13 mouse cellular contexts compared by ENCODE assay signal in the genomic region with DNA sequence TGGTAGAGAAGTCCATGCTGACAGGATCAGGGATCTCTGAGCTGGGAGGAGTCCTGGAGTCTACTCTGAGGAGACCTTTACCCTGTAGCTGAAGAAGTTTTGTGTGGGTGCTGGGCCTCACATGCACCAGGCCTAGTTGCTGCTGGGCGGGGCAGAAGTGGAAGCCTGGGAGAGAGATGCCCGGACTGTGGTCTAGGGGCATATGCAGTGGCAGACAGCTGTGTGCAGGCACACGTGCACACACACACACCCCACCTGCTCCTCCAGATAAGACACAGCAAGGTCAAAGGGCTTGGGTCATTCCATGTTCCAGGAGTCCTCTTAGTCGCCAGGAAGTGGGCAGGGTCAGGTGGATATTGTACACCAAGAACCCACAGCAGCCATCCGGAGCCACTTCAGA. TPM values are rescaled to one million over a fixed set of nuclear protein-coding genes. Genes with fewer than 3 reads are reported as not detected.
DNase-seq lines count a peak whose midpoint lies in the region; ATAC-seq and TF ChIP-seq lines count a peak whose summit lies in the region.
"Had no signal": no experiment of that assay in that cellular context is flagged by ENCODE, and none has a peak within 500 bp of the region (broad histone marks: within the 10 kb centered on the region; RNA-seq: fewer than 3 reads in every experiment).

No protein-coding gene starts in this region.

- H3K27me3 ChIP-seq in liver, embryonic 12.5 days (replicated peaks), result no peaks in the 10 kb centered on the region
- H3K27me3 ChIP-seq: lung, embryonic 15.5 days; neural tube, embryonic 13.5 days had no signal

- no peaks in the 10 kb centered on the region for H3K36me3 ChIP-seq in liver, embryonic 12.5 days
- H3K36me3 ChIP-seq: lung, embryonic 15.5 days; neural tube, embryonic 13.5 days had no signal

- TF ChIP-seq CTCF in gastrocnemius, adult 2 months (IDR thresholded peaks at IDR 0.05), result no peak
- no peak for TF ChIP-seq CTCF in layer of hippocampus, adult 2 months (conservative IDR thresholded peaks at IDR 0.05)

- no peak overlapping the region for H3K4me2 ChIP-seq in liver, embryonic 12.5 days
- H3K4me2 ChIP-seq: lung, embryonic 15.5 days; neural tube, embryonic 13.5 days had no signal

- no peak overlapping the region for H3K4me3 ChIP-seq in gastrocnemius, adult 2 months
- H3K4me3 ChIP-seq in liver, embryonic 12.5 days, result no peak overlapping the region
- no peak overlapping the region for H3K4me3 ChIP-seq in layer of hippocampus, adult 2 months
- H3K4me3 ChIP-seq: lung, embryonic 15.5 days; neural tube, embryonic 13.5 days had no signal

- H3K9ac ChIP-seq in liver, embryonic 12.5 days, result no peak overlapping the region
- H3K9ac ChIP-seq: lung, embryonic 15.5 days had no signal

- peak overlapping the region; percentile 65 for H3K27ac ChIP-seq in gastrocnemius, adult 2 months
- H3K27ac ChIP-seq in liver, embryonic 12.5 days, result no peak overlapping the region
- no peak overlapping the region for H3K27ac ChIP-seq in layer of hippocampus, adult 2 months
- H3K27ac ChIP-seq: neural tube, embryonic 13.5 days had no signal

- WGBS in liver, embryonic 12.5 days (ENCODE audit: insufficient replicate concordance), result 48% methylated on average over 5 of the region's 5 CpGs

- ATAC-seq in liver, embryonic 12.5 days, result peak; percentile 14; the same call in 1 of the 2 replicates
- ATAC-seq in inflammation-experienced regulatory T-cells, adult 6 months, result no peak
- ATAC-seq: hindbrain, embryonic 16.5 days had no signal

- intact Hi-C loops in gastrocnemius, adult 2 months (cut with DNase I), result loop anchor here (5.0 kb wide), 1 partner anchor 252 kb away; a partner anchor contains a TSS

- H3K9me3 ChIP-seq in liver, embryonic 12.5 days (replicated peaks), result 0 out of 2 replicates have a peak, but pooled peaks cover 4% of the 10 kb centered on the region
- H3K9me3 ChIP-seq: lung, embryonic 15.5 days; neural tube, embryonic 13.5 days had no signal

- peaks cover 12% of the 10 kb centered on the region for H3K4me1 ChIP-seq in liver, embryonic 12.5 days

- no peak for DNase-seq in gastrocnemius, adult 2 months
- DNase-seq in gastrocnemius, postnatal 25 days, result no peak
- peak; percentile 37 for DNase-seq in thymus, postnatal 4 days
- no peak for DNase-seq in thymus, adult 18-20 months
- DNase-seq in c-Kit-positive CD71-positive TER-119-positive erythroid progenitor cells, embryonic 14.5 days (ENCODE audit: low spot score), result no peak
- DNase-seq in layer of hippocampus, adult 2 months (ENCODE audit: low spot score in 2 of 2), result no peak
- DNase-seq: cerebellum, adult 2 months had no signal

RNA-seq across cellular contexts. Expression of a gene that starts 15.8 kb away (rescaled TPM):
- total RNA-seq in gastrocnemius, adult 2 months (2021), result 1 to 10 TPM; 1.2 to 1.4 TPM
- 1 to 10 TPM in 1 of 2 experiments, under 1 TPM in 1; 0.74 to 1.8 TPM for total RNA-seq in gastrocnemius, postnatal 25 days (2021)
- polyA plus RNA-seq in liver, embryonic 12.5 days (2016; fragmentation: Nextera tagmentation; extraction: Ambion mirVana), result 6.1 and 7.2 TPM in 2 replicates
- 1 to 10 TPM; 1.7 to 3.5 (median 2.1) TPM for polyA plus RNA-seq in inflammation-experienced regulatory T-cells, adult 6 months (2017; shearing (Covaris generic))
- total RNA-seq in layer of hippocampus, adult 2 months (2021), result under 1 TPM; 0.41 to 0.54 TPM

RNA-seq across cellular contexts. Expression of a gene that starts 16.8 kb away (rescaled TPM):
- not detected for total RNA-seq in gastrocnemius, adult 2 months (2021)
- not detected for total RNA-seq in gastrocnemius, postnatal 25 days (2021)
- polyA plus RNA-seq in liver, embryonic 12.5 days (2016; fragmentation: Nextera tagmentation; extraction: Ambion mirVana), result 0.08 TPM in 1 of 2 replicates, not detected in the other
- not detected for polyA plus RNA-seq in inflammation-experienced regulatory T-cells, adult 6 months (2017; shearing (Covaris generic))
- total RNA-seq in layer of hippocampus, adult 2 months (2021), result 10 to 100 TPM; 66.3 to 83.0 TPM
- total RNA-seq: gastrocnemius, adult 18-20 months had no signal

RNA-seq across cellular contexts. Expression of a gene that starts 27.2 kb away (rescaled TPM):
- total RNA-seq in gastrocnemius, adult 2 months (2021), result 10 to 100 TPM; 27.0 to 31.1 TPM
- total RNA-seq in gastrocnemius, postnatal 25 days (2021), result 10 to 100 TPM; 26.6 to 32.2 TPM
- 67.4 and 69.6 TPM in 2 replicates for polyA plus RNA-seq in liver, embryonic 12.5 days (2016; fragmentation: Nextera tagmentation; extraction: Ambion mirVana)
- polyA plus RNA-seq in inflammation-experienced regulatory T-cells, adult 6 months (2017; shearing (Covaris generic)), result 10 to 100 TPM; 54.0 to 68.9 (median 63.6) TPM
- 100 to 1,000 TPM; 103 to 125 TPM for total RNA-seq in layer of hippocampus, adult 2 months (2021)

RNA-seq across cellular contexts. Expression of a gene that starts 38.2 kb away (rescaled TPM):
- total RNA-seq in gastrocnemius, adult 2 months (2021), result under 1 TPM; 0.53 to 0.79 TPM
- 1 to 10 TPM; 1.1 to 1.7 TPM for total RNA-seq in gastrocnemius, postnatal 25 days (2021)
- polyA plus RNA-seq in liver, embryonic 12.5 days (2016; fragmentation: Nextera tagmentation; extraction: Ambion mirVana), result 3.5 and 3.7 TPM in 2 replicates
- polyA plus RNA-seq in inflammation-experienced regulatory T-cells, adult 6 months (2017; shearing (Covaris generic)), result under 1 TPM in 2 of 3 experiments, not detected in 1; 0.39 to 0.49 TPM
- 10 to 100 TPM; 16.5 to 19.5 TPM for total RNA-seq in layer of hippocampus, adult 2 months (2021)

RNA-seq across cellular contexts. Expression of a gene that starts 55.2 kb away (rescaled TPM):
- total RNA-seq in gastrocnemius, adult 2 months (2021), result 1 to 10 TPM; 1.1 to 1.8 TPM
- 1 to 10 TPM; 1.6 TPM for total RNA-seq in gastrocnemius, postnatal 25 days (2021)
- 29.4 and 29.7 TPM in 2 replicates for polyA plus RNA-seq in liver, embryonic 12.5 days (2016; fragmentation: Nextera tagmentation; extraction: Ambion mirVana)
- polyA plus RNA-seq in inflammation-experienced regulatory T-cells, adult 6 months (2017; shearing (Covaris generic)), result under 1 TPM; 0.34 to 0.95 (median 0.93) TPM
- total RNA-seq in layer of hippocampus, adult 2 months (2021), result 10 to 100 TPM in 1 of 2 experiments, 1 to 10 TPM in 1; 9.9 to 10.1 TPM

Comparison
In these comparisons a context has a peak if more than half of its experiments do, and no peak if none do; other contexts are left out.
1. RNA of a gene that starts 16.8 kb away (total RNA-seq): 66.3 to 83.0 TPM in layer of hippocampus, adult 2 months; not detected in gastrocnemius, adult 2 months and not detected in gastrocnemius, postnatal 25 days; every median in the first group is over 10 times any median in the second.